Mouse (Mus musculus) erythroblast, embryonic 14.5 days (primary cell): ENCODE data around the gene Col6a2.

Source experiments
- GATA1 ChIP-seq: IDR thresholded peaks from 2 replicates; pipeline ENCODE4 v1.6.1; 2012; ENCODE audit warnings: low read length, inconsistent platforms, mixed read lengths
- TAL1 ChIP-seq: IDR thresholded peaks from 3 replicates; pipeline ENCODE4 v1.6.1; 2012; ENCODE audit warnings: low read length, inconsistent platforms, mixed read lengths

DNA sequence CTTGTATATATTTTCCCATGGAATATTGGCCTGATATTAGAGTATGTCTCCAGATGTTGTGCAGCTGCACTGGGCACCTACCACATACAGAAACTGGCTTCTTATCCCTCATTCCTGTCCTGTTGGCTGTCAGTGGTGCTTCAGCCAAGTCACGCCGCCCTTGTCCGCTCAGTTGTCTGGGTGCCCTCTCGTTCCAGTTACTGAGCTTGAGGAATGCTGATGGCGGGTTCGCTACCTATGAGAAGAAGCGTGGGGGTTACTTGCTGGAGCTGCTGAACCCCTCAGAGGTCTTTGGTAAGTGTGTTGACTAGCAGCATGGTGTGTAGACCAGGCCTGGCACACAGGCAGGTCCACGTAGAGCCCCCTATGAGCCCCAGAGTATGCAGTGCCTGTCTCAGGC lies 76.9 kb downstream of the Col6a2 start:
- TF ChIP-seq GATA1 (no peak), TAL1 (no peak)
